Mouse (Mus musculus) lung, postnatal 0 days (tissue): Measurements from ENCODE around the gene Zfp142. TPM values are rescaled to one million over a fixed set of nuclear protein-coding genes. Genes with fewer than 3 reads are reported as not detected.
A peak's percentile ranks its signal among the peaks of the same experiment; 100 is the strongest.

Experiments used
- ATAC-seq: fragments of 200-750 bp; cut with Nextera tagmentation; 2 replicates; pipeline ENCODE4 v1.8.0; 2017; ENCODE audit warnings: moderate library complexity
- DNase-seq: peaks from one replicate; pipeline ENCODE4 v3.0.0-alpha.2; 2016; ENCODE audit warnings: low spot score
- H3K27ac ChIP-seq: fragments of 300-500 bp; sonication (generic); 2 replicates; pipeline ENCODE4 v1.5.1; 2014; ENCODE audit warnings: antibody characterized with exemption, mild to moderate bottlenecking, low read length, mixed read lengths
- H3K27me3 ChIP-seq: fragments of 300-500 bp; sonication (generic); replicated peaks from 2 replicates; pipeline ENCODE4 v1.6.1; 2014; ENCODE audit warnings: low read length, mixed read lengths; ENCODE audit not compliant: insufficient read depth
- H3K36me3 ChIP-seq: fragments of 300-500 bp; sonication (generic); 2 replicates; pipeline ENCODE4 v1.6.1; 2014; ENCODE audit warnings: low read length, mixed read lengths; ENCODE audit not compliant: insufficient read depth
- H3K4me1 ChIP-seq: fragments of 300-500 bp; sonication (generic); 2 replicates; pipeline ENCODE4 v1.6.1; 2014; ENCODE audit warnings: antibody characterized with exemption, low read depth, low read length, mixed read lengths; ENCODE audit not compliant: insufficient read depth
- H3K4me2 ChIP-seq: fragments of 300-500 bp; sonication (generic); replicated peaks from 2 replicates; pipeline ENCODE4 v1.6.1; 2014; ENCODE audit warnings: low read depth, mild to moderate bottlenecking, low read length, moderate library complexity, mixed read lengths
- H3K4me3 ChIP-seq: fragments of 300-500 bp; sonication (generic); 2 replicates; pipeline ENCODE4 v1.5.1; 2014; ENCODE audit warnings: low read depth, low read length
- H3K9ac ChIP-seq: fragments of 300-500 bp; sonication (generic); replicated peaks from 2 replicates; pipeline ENCODE4 v1.6.1; 2014; ENCODE audit warnings: low read depth, mild to moderate bottlenecking
- H3K9me3 ChIP-seq: fragments of 300-500 bp; sonication (generic); 2 replicates; pipeline ENCODE4 v1.6.1; 2016; ENCODE audit warnings: low read length, mixed read lengths
- CTCF ChIP-seq: IDR thresholded peaks from 2 replicates; pipeline ENCODE4 v1.5.1; 2016; ENCODE audit warnings: antibody characterized with exemption, mild to moderate bottlenecking
- EP300 ChIP-seq: IDR thresholded peaks from 2 replicates; pipeline ENCODE4 v1.6.1; 2016; ENCODE audit warnings: antibody characterized with exemption, mild to moderate bottlenecking, control low read depth
- whole genome bisulfite sequencing: fragments of 180-500 bp; shearing (Covaris S2); extraction: QIAGEN DNeasy Blood & Tissue Kit; methylation state at CpG from one replicate; pipeline ENCODE4 v1.1.7; 2014; 5-methylcytosine and 5-hydroxymethylcytosine counted together
- polyA plus RNA-seq: library from polyadenylated mRNA; unstranded; fragments of >200 nt; fragmentation: Nextera tagmentation; extraction: Ambion mirVana; gene quantifications from 2 replicates; pipeline ENCODE4 v1.2.1, GENCODE M21; 2015

The Zfp142 gene
- polyA plus RNA-seq, 1 experiment from 2014 or later, result 2.7 TPM

DNA sequence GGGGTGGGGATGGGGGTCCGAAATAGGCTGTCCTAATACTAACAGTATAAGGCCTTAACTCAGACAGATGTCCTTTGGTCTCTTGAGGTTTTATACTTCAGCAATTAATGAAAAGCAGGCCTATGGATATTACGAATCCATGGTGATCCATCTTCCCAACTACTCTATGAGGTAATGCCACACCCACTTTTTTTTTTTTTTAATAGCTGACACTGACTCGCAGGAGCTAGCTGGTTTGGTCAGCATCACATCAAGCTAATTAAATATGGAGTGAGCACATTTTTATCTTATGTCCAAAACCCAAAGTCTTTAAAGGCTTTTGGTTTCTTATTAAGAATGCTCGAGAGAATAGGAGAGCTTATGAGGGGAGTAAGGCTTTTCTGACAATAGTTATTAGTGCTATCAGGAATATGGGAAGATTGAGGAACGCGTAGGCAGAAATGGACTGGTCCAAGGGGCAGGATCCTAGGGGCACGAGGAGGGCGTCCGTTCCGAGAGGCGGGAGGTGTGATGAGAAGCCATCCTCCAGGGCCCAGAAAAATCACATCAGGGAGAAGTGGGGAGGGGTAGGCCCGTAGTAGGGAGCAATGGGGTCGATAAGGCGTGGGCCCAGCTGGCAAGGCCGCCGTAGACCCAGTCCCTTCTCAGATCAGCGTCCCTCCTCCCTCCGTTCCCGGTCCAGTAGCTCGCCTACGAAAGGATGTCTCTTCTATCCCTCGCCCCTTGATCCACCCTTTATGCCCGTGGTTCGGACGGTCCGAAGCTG lies 12.6 kb upstream of the Zfp142 start:
- TF ChIP-seq CTCF (no peak), EP300 (no peak)
- 7% methylated on average over 24 of the region's 26 CpGs for WGBS
- peak overlapping the region; percentile 66 for H3K9ac ChIP-seq
- H3K9me3 ChIP-seq, result no peaks in the 10 kb centered on the region
- no peaks in the 10 kb centered on the region for H3K27me3 ChIP-seq
- H3K4me3 ChIP-seq, result peak overlapping the region; percentile 70
- peak overlapping the region; percentile 57 for H3K27ac ChIP-seq
- peak overlapping the region; percentile 77 for H3K4me2 ChIP-seq
- DNase-seq, result peak; percentile 13
- peaks cover 8% of the 10 kb centered on the region for H3K4me1 ChIP-seq
- peaks cover 11% of the 10 kb centered on the region; the same call in 1 of the 2 replicates for H3K36me3 ChIP-seq
- ATAC-seq, result peak; percentile 52; the same call in 1 of the 2 replicates

- H3K9ac ChIP-seq, result no peak overlapping the region
- no peak for DNase-seq
- WGBS, result 61% methylated on average over 8 of the region's 8 CpGs
- TF ChIP-seq CTCF (no peak), EP300 (no peak)
- no peak overlapping the region for H3K27ac ChIP-seq
- H3K9me3 ChIP-seq, result no peaks in the 10 kb centered on the region
- no peak for ATAC-seq
- no peak overlapping the region for H3K4me2 ChIP-seq
- H3K4me3 ChIP-seq, result no peak overlapping the region
- no peaks in the 10 kb centered on the region for H3K4me1 ChIP-seq
- peaks cover 40% of the 10 kb centered on the region for H3K36me3 ChIP-seq
- H3K27me3 ChIP-seq, result no peaks in the 10 kb centered on the region
Observed at GRCm38 (mm10) chr1:74594434-74594833, 6.4 kb upstream of the Zfp142 start.

GRCm38 (mm10) chr1:74587233-74587772 lies 743 bp downstream of the Zfp142 start:
- no peak for ATAC-seq
- TF ChIP-seq CTCF (no peak), EP300 (no peak)
- peak; percentile 26 for DNase-seq

GRCm38 (mm10) chr1:74584616-74585398 lies 3.2 kb downstream of the Zfp142 start:
- ATAC-seq, result no peak
- no peak overlapping the region for H3K4me2 ChIP-seq
- no peak overlapping the region for H3K27ac ChIP-seq
- TF ChIP-seq EP300, result no peak
- no peak for TF ChIP-seq CTCF
- H3K9ac ChIP-seq, result no peak overlapping the region
- H3K4me3 ChIP-seq, result no peak overlapping the region
- H3K27me3 ChIP-seq, result no peaks in the 10 kb centered on the region
- H3K9me3 ChIP-seq, result no peaks in the 10 kb centered on the region
- 87% methylated on average over 3 of the region's 3 CpGs for WGBS
- H3K36me3 ChIP-seq, result peaks cover 5% of the 10 kb centered on the region; the same call in 1 of the 2 replicates
- H3K4me1 ChIP-seq, result peaks cover 5% of the 10 kb centered on the region; the same call in 1 of the 2 replicates
- DNase-seq, result no peak

More at GRCm38 (mm10) chr1:74587233-74587772, 743 bp downstream of the Zfp142 start:
- Histone ChIP-seq H3K36me3 (peaks cover 8% of the 10 kb centered on the region; the same call in 1 of the 2 replicates), H3K9ac (peak overlapping the region; percentile 41), H3K27ac (peak overlapping the region; percentile 55), H3K27me3 (no peaks in the 10 kb centered on the region), H3K4me3 (peak overlapping the region; percentile 72), H3K9me3 (no peaks in the 10 kb centered on the region), H3K4me1 (peaks cover 5% of the 10 kb centered on the region; the same call in 1 of the 2 replicates), H3K4me2 (peak overlapping the region; percentile 72)
- WGBS, result under 1% methylated on average over 24 of the region's 24 CpGs

DNA sequence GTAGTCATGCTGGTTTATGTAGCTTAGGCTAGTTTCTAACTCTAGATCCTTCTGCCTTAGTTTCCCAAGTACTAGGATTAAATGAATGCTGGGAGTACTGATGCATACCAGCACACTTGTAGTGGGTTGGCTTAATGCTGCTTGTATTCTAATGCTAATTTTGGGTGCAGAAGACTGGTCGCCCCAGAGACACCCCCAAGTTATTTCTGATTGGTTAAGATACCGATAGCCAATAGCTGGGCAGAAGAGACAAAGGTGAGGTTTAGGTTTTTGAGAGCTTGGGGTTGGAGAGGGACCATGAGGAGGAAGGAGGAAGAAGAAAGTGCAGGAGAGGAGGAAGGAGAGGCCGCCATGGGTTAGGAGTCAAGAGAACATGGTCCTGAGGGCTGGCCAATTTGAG lies 5.4 kb downstream of the Zfp142 start:
- ATAC-seq, result no peak
- no peak overlapping the region for H3K9ac ChIP-seq
- DNase-seq, result no peak
- no peaks in the 10 kb centered on the region for H3K9me3 ChIP-seq
- no peak for TF ChIP-seq CTCF
- no peak for TF ChIP-seq EP300
- H3K36me3 ChIP-seq, result peaks cover 20% of the 10 kb centered on the region; the same call in 1 of the 2 replicates
- H3K27me3 ChIP-seq, result no peaks in the 10 kb centered on the region
- H3K4me2 ChIP-seq, result no peak overlapping the region
- peaks cover 5% of the 10 kb centered on the region; the same call in 1 of the 2 replicates for H3K4me1 ChIP-seq
- H3K27ac ChIP-seq, result no peak overlapping the region
- H3K4me3 ChIP-seq, result no peak overlapping the region
- 85% methylated on average over 3 of the region's 3 CpGs for WGBS
